Mouse (Mus musculus): ENCODE data around the gene Prss2. TPM values are rescaled to one million over a fixed set of nuclear protein-coding genes. Genes with fewer than 3 reads are reported as not detected.
A peak's percentile ranks its signal among the peaks of the same experiment; 100 is the strongest.
"Not testable (repeated sequence)": the region's sequence is repeated elsewhere in the genome, so short reads cannot be mapped to it uniquely, and the experiment has no call there.

Prss2 gene
- 73.6 and 36,591 TPM in 2 replicates for polyA plus RNA-seq (2012; rRNA removed)

- WGBS, result 62% methylated on average over 1 of the region's 1 CpGs
- Histone ChIP-seq H3K36me3 (ENCODE audit: control insufficient read depth, insufficient read depth, low read length) (no peaks in the 10 kb centered on the region), H3K4me1 (ENCODE audit: control insufficient read depth, insufficient read depth, insufficient read length, low read length) (no peaks in the 10 kb centered on the region), H3K27me3 (ENCODE audit: control insufficient read depth, insufficient read depth, low read length) (no peaks in the 10 kb centered on the region), H3K4me3 (ENCODE audit: low read depth, low read length) (no peak within 1 kb of the TSS), H3K27ac (ENCODE audit: insufficient read depth, low read depth, low read length) (no peak within 1 kb of the TSS)
- no peak for TF ChIP-seq POLR2A (IDR thresholded peaks at IDR 0.05; ENCODE audit: low read depth, low read length)
- no peak for TF ChIP-seq CTCF (IDR thresholded peaks at IDR 0.05; ENCODE audit: extremely low read depth, insufficient read length, insufficient replicate concordance, low read depth, low read length)
Measured at GRCm38 (mm10) chr6:41521487-41521886, at the start of gene Prss2. Gene Prss2 (plus strand): TSS chr6:41521787.

DNA sequence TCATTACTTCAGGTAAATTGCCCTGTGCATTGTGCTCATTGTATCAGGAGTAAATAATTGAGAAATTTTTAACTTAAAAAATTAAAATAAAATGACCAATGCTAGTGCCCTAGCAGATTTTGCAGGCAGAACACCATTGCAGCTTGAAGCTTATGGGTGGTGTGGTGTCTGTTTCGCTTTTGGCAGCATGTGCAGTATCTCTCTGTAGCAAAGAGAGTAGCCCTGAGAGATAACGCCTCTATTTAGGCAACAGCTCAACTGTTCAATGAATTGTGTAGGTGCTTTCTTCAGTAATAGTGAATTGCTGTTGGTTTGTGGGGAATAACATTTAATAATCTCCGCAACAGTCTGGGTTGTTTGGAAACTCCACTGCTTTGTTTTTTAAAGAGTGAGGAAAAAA is 22.2 kb upstream of the Prss2 start:
- Histone ChIP-seq H3K27me3 (ENCODE audit: control insufficient read depth, insufficient read depth, low read length) (no peaks in the 10 kb centered on the region), H3K4me1 (ENCODE audit: control insufficient read depth, insufficient read depth, insufficient read length, low read length) (no peaks in the 10 kb centered on the region), H3K36me3 (ENCODE audit: control insufficient read depth, insufficient read depth, low read length) (no peaks in the 10 kb centered on the region), H3K4me3 (ENCODE audit: low read depth, low read length) (no peak overlapping the region), H3K27ac (ENCODE audit: insufficient read depth, low read depth, low read length) (no peak overlapping the region)
- WGBS, result 80% methylated on average over 3 of the region's 3 CpGs
- TF ChIP-seq POLR2A (IDR thresholded peaks at IDR 0.05; ENCODE audit: low read depth, low read length) (no peak), CTCF (IDR thresholded peaks at IDR 0.05; ENCODE audit: extremely low read depth, insufficient read length, insufficient replicate concordance, low read depth, low read length) (no peak)

- TF ChIP-seq POLR2A (IDR thresholded peaks at IDR 0.05; ENCODE audit: low read depth, low read length) (no peak), CTCF (IDR thresholded peaks at IDR 0.05; ENCODE audit: extremely low read depth, insufficient read length, insufficient replicate concordance, low read depth, low read length) (no peak)
- H3K36me3 ChIP-seq (ENCODE audit: control insufficient read depth, insufficient read depth, low read length), result no peaks in the 10 kb centered on the region
- H3K27me3 ChIP-seq (ENCODE audit: control insufficient read depth, insufficient read depth, low read length), result no peaks in the 10 kb centered on the region
- H3K4me3 ChIP-seq (ENCODE audit: low read depth, low read length), result no peak overlapping the region
- 68% methylated on average over 2 of the region's 2 CpGs for WGBS
- H3K27ac ChIP-seq (ENCODE audit: insufficient read depth, low read depth, low read length), result no peak overlapping the region
- no peaks in the 10 kb centered on the region for H3K4me1 ChIP-seq (ENCODE audit: control insufficient read depth, insufficient read depth, insufficient read length, low read length)
Measured at GRCm38 (mm10) chr6:41504915-41505314, 16.7 kb upstream of the Prss2 start.

- 51% methylated on average over 6 of the region's 6 CpGs for WGBS
- H3K27ac ChIP-seq (ENCODE audit: insufficient read depth, low read depth, low read length), result no peak overlapping the region
- H3K27me3 ChIP-seq (ENCODE audit: control insufficient read depth, insufficient read depth, low read length), result no peaks in the 10 kb centered on the region
- no peaks in the 10 kb centered on the region for H3K4me1 ChIP-seq (ENCODE audit: control insufficient read depth, insufficient read depth, insufficient read length, low read length)
- no peaks in the 10 kb centered on the region for H3K36me3 ChIP-seq (ENCODE audit: control insufficient read depth, insufficient read depth, low read length)
- no peak for TF ChIP-seq POLR2A (IDR thresholded peaks at IDR 0.05; ENCODE audit: low read depth, low read length)
- peak; percentile 12; the same call in 1 of the 2 replicates for TF ChIP-seq CTCF (IDR thresholded peaks at IDR 0.05; ENCODE audit: extremely low read depth, insufficient read length, insufficient replicate concordance, low read depth, low read length)
- H3K4me3 ChIP-seq (ENCODE audit: low read depth, low read length), result no peak overlapping the region
Measured at GRCm38 (mm10) chr6:41505323-41505722, 16.3 kb upstream of the Prss2 start.

DNA sequence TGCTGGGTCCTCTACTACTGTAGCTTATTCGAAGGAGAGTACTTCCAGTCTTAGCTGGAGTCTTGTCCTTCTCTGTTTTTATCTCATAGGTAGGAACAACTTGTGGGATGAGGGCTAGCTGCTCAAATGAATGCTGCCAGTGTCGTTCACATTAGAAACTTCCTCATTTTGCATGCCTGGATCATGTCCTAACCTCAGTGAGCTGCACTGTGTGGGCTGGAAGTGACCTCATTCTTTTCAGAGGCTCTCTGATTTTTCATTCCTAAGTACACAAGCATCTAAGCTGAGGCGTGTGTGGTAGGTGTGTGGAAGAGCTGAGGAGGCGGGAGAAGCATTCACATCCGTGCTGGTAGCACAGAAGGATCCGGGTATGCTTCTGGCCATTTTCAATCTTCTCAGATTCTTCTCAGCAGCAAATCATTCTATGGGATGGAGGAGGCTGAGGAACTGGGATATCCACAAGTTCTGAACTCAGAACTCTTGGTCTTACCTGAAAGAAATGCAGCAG is 3.5 kb upstream of the Prss2 start:
- no peak overlapping the region for H3K4me3 ChIP-seq (ENCODE audit: low read depth, low read length)

GRCm38 (mm10) chr6:41526453-41526852 is 4.9 kb downstream of the Prss2 start:
- TF ChIP-seq CTCF (IDR thresholded peaks at IDR 0.05; ENCODE audit: extremely low read depth, insufficient read length, insufficient replicate concordance, low read depth, low read length) (no peak), POLR2A (IDR thresholded peaks at IDR 0.05; ENCODE audit: low read depth, low read length) (no peak)
- Histone ChIP-seq H3K36me3 (ENCODE audit: control insufficient read depth, insufficient read depth, low read length) (no peaks in the 10 kb centered on the region), H3K27ac (ENCODE audit: insufficient read depth, low read depth, low read length) (no peak overlapping the region), H3K27me3 (ENCODE audit: control insufficient read depth, insufficient read depth, low read length) (no peaks in the 10 kb centered on the region), H3K4me1 (ENCODE audit: control insufficient read depth, insufficient read depth, insufficient read length, low read length) (no peaks in the 10 kb centered on the region), H3K4me3 (ENCODE audit: low read depth, low read length) (no peak overlapping the region)

More for the DNA sequence above, 3.5 kb upstream of the Prss2 start:
- Histone ChIP-seq H3K27ac (ENCODE audit: insufficient read depth, low read depth, low read length) (no peak overlapping the region), H3K4me1 (ENCODE audit: control insufficient read depth, insufficient read depth, insufficient read length, low read length) (no peaks in the 10 kb centered on the region), H3K27me3 (ENCODE audit: control insufficient read depth, insufficient read depth, low read length) (no peaks in the 10 kb centered on the region), H3K36me3 (ENCODE audit: control insufficient read depth, insufficient read depth, low read length) (no peaks in the 10 kb centered on the region)
- WGBS, result 62% methylated on average over 6 of the region's 6 CpGs
- TF ChIP-seq POLR2A (IDR thresholded peaks at IDR 0.05; ENCODE audit: low read depth, low read length) (no peak), CTCF (IDR thresholded peaks at IDR 0.05; ENCODE audit: extremely low read depth, insufficient read length, insufficient replicate concordance, low read depth, low read length) (no peak)

GRCm38 (mm10) chr6:41527402-41527801 is 5.8 kb downstream of the Prss2 start:
- Histone ChIP-seq H3K4me1 (ENCODE audit: control insufficient read depth, insufficient read depth, insufficient read length, low read length) (no peaks in the 10 kb centered on the region), H3K27me3 (ENCODE audit: control insufficient read depth, insufficient read depth, low read length) (no peaks in the 10 kb centered on the region), H3K27ac (ENCODE audit: insufficient read depth, low read depth, low read length) (no peak overlapping the region), H3K4me3 (ENCODE audit: low read depth, low read length) (no peak overlapping the region), H3K36me3 (ENCODE audit: control insufficient read depth, insufficient read depth, low read length) (no peaks in the 10 kb centered on the region)
- TF ChIP-seq POLR2A (IDR thresholded peaks at IDR 0.05; ENCODE audit: low read depth, low read length), result no peak
- no peak for TF ChIP-seq CTCF (IDR thresholded peaks at IDR 0.05; ENCODE audit: extremely low read depth, insufficient read length, insufficient replicate concordance, low read depth, low read length)
- WGBS, result 34% methylated on average over 1 of the region's 1 CpGs

- H3K4me3 ChIP-seq (ENCODE audit: low read depth, low read length); H3K27ac ChIP-seq (ENCODE audit: insufficient read depth, low read depth, low read length); H3K36me3 ChIP-seq (ENCODE audit: control insufficient read depth, insufficient read depth, low read length); H3K27me3 ChIP-seq (ENCODE audit: control insufficient read depth, insufficient read depth, low read length); H3K4me1 ChIP-seq (ENCODE audit: control insufficient read depth, insufficient read depth, insufficient read length, low read length): not testable (repeated sequence)
- WGBS, result 51% methylated on average over 2 of the region's 2 CpGs
Measured at GRCm38 (mm10) chr6:41529987-41530386, 8.4 kb downstream of the Prss2 start.
